11 mouse cellular contexts compared by ENCODE assay signal in the genomic region with DNA sequence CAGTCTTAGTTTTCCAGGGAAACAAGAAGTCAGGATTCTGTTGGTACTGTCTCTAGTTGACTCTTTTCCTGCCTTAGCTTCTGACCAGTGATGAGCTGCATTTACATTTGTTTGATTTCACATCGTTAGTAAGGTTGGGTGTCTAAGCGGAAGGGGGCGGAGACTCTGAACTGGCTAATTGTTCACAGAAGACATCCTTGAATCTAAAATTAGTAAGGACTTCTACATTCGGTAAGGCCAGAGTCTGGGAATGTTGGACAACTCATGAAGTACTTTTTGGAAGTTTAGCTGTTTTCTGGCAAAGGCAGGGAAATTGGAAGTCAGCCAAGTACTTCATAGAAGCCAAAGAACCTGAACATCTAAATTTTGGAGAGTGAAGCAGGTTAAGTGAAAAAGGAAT.
DNase-seq lines count a peak whose midpoint lies in the region; ATAC-seq and TF ChIP-seq lines count a peak whose summit lies in the region.
"Had no signal": no experiment of that assay in that cellular context is flagged by ENCODE, and none has a peak within 500 bp of the region (broad histone marks: within the 10 kb centered on the region; RNA-seq: fewer than 3 reads in every experiment).

No protein-coding gene starts in this region.

- H3K4me2 ChIP-seq in embryonic facial prominence, embryonic 11.5 days (ENCODE audit: low read depth, low read length) = peak overlapping the region; percentile 14; the same call in 1 of the 2 replicates
- peak overlapping the region; percentile 51 for H3K4me2 ChIP-seq in neural tube, embryonic 13.5 days
- H3K4me2 ChIP-seq: liver, embryonic 15.5 days had no signal

- no peak overlapping the region for H3K27ac ChIP-seq in left cerebral cortex, adult 2 months
- no peak overlapping the region for H3K27ac ChIP-seq in embryonic facial prominence, embryonic 11.5 days (replicated peaks; ENCODE audit: low read depth, low read length)
- no peak overlapping the region for H3K27ac ChIP-seq in neural tube, embryonic 13.5 days (replicated peaks)
- H3K27ac ChIP-seq: liver, embryonic 15.5 days had no signal

- TF ChIP-seq CTCF in left cerebral cortex, adult 2 months (IDR thresholded peaks at IDR 0.05) = no peak

- H3K4me1 ChIP-seq in embryonic facial prominence, embryonic 11.5 days (ENCODE audit: control insufficient read depth, insufficient read depth, low read length) = peaks cover 3% of the 10 kb centered on the region; the same call in 1 of the 2 replicates
- peaks cover 43% of the 10 kb centered on the region for H3K4me1 ChIP-seq in neural tube, embryonic 13.5 days (replicated peaks)

- no peaks in the 10 kb centered on the region for H3K27me3 ChIP-seq in embryonic facial prominence, embryonic 11.5 days (ENCODE audit: control insufficient read depth, insufficient read depth, low read length)
- H3K27me3 ChIP-seq in neural tube, embryonic 13.5 days = no peaks in the 10 kb centered on the region
- H3K27me3 ChIP-seq: liver, embryonic 15.5 days; Patski had no signal

- DNase-seq in left cerebral cortex, adult 2 months (ENCODE audit: extremely low spot score in 1 of 2, low spot score in 2 of 2) = no peak
- DNase-seq in left cerebral cortex, postnatal 14 days (ENCODE audit: low spot score in 2 of 2) = no peak
- no peak for DNase-seq in embryonic facial prominence, embryonic 11.5 days (ENCODE audit: low spot score)
- no peak for DNase-seq in layer of hippocampus, adult 9-11 months
- DNase-seq in urinary bladder, postnatal 10 days (ENCODE audit: low spot score) = no peak
- DNase-seq: thymus, postnatal 14 days had no signal

- peak overlapping the region; percentile 17; the same call in 1 of the 2 replicates for H3K4me3 ChIP-seq in left cerebral cortex, adult 2 months
- no peak overlapping the region for H3K4me3 ChIP-seq in embryonic facial prominence, embryonic 11.5 days (ENCODE audit: low read depth, low read length)
- peak overlapping the region; percentile 28 for H3K4me3 ChIP-seq in neural tube, embryonic 13.5 days
- H3K4me3 ChIP-seq: liver, embryonic 15.5 days had no signal

- no peak for ATAC-seq in embryonic facial prominence, embryonic 11.5 days (replicated peaks; ENCODE audit: insufficient number of reproducible peaks, low FRiP score, low TSS enrichment, low read depth)
- peak; percentile 32 for ATAC-seq in inflammation-experienced regulatory T-cells, adult 6 months
- ATAC-seq in neural tube, embryonic 13.5 days (ENCODE audit: low read depth) = no peak
- ATAC-seq in erythroblast, adult 5-6 weeks (replicated peaks; ENCODE audit: low FRiP score, poor library complexity, severe bottlenecking) = no peak
- ATAC-seq: Patski had no signal

- no peaks in the 10 kb centered on the region for H3K36me3 ChIP-seq in embryonic facial prominence, embryonic 11.5 days (replicated peaks; ENCODE audit: control insufficient read depth, insufficient read depth, low read depth, low read length)
- no peaks in the 10 kb centered on the region for H3K36me3 ChIP-seq in neural tube, embryonic 13.5 days

- H3K9ac ChIP-seq in embryonic facial prominence, embryonic 11.5 days (replicated peaks; ENCODE audit: low read length) = peak overlapping the region; percentile 26; the same call in 1 of the 2 replicates
- H3K9ac ChIP-seq in neural tube, embryonic 13.5 days = peak overlapping the region; percentile 63; the same call in 1 of the 2 replicates
- H3K9ac ChIP-seq: liver, embryonic 15.5 days had no signal

- WGBS in embryonic facial prominence, embryonic 11.5 days = 53% methylated on average over 4 of the region's 4 CpGs
- 56% methylated on average over 4 of the region's 4 CpGs for WGBS in neural tube, embryonic 13.5 days

- H3K9me3 ChIP-seq in embryonic facial prominence, embryonic 11.5 days (replicated peaks; ENCODE audit: control insufficient read depth, low read length) = no peaks in the 10 kb centered on the region
- H3K9me3 ChIP-seq in neural tube, embryonic 13.5 days = no peaks in the 10 kb centered on the region
- H3K9me3 ChIP-seq: liver, embryonic 15.5 days had no signal

- intact Hi-C loops in left cerebral cortex, adult 2 months (cut with DNase I) = no loop called here
- intact Hi-C loops in left cerebral cortex, postnatal 14 days (cut with DNase I) = no loop called here
